In genomic region chr4:5379215-5379614, GRCm38 (mm10) we compare ENCODE assay signal across 35 mouse cellular contexts.
DNase-seq lines count a peak whose midpoint lies in the region; ATAC-seq and TF ChIP-seq lines count a peak whose summit lies in the region.
"Had no signal": no experiment of that assay in that cellular context is flagged by ENCODE, and none has a peak within 500 bp of the region (broad histone marks: within the 10 kb centered on the region; RNA-seq: fewer than 3 reads in every experiment).

No protein-coding gene starts in this region.

- H3K4me1 ChIP-seq in kidney, postnatal 0 days (replicated peaks; ENCODE audit: insufficient read depth, low read length), result no peaks in the 10 kb centered on the region
- 0 out of 2 replicates have a peak, but pooled peaks cover 2% of the 10 kb centered on the region for H3K4me1 ChIP-seq in intestine, embryonic 15.5 days (replicated peaks)
- H3K4me1 ChIP-seq in forebrain, embryonic 12.5 days, result no peaks in the 10 kb centered on the region
- no peaks in the 10 kb centered on the region for H3K4me1 ChIP-seq in hindbrain, embryonic 12.5 days
- H3K4me1 ChIP-seq: embryonic facial prominence, embryonic 12.5 days; hindbrain, embryonic 15.5 days; limb, embryonic 13.5 days; midbrain, embryonic 10.5 days; midbrain, embryonic 15.5 days; neural tube, embryonic 15.5 days; stomach, embryonic 15.5 days had no signal

- H3K36me3 ChIP-seq in kidney, postnatal 0 days (ENCODE audit: insufficient read depth, low read length), result no peaks in the 10 kb centered on the region
- H3K36me3 ChIP-seq in intestine, embryonic 15.5 days, result no peaks in the 10 kb centered on the region
- no peaks in the 10 kb centered on the region for H3K36me3 ChIP-seq in forebrain, embryonic 12.5 days (replicated peaks)
- H3K36me3 ChIP-seq in hindbrain, embryonic 12.5 days, result no peaks in the 10 kb centered on the region
- H3K36me3 ChIP-seq: embryonic facial prominence, embryonic 12.5 days; heart, embryonic 13.5 days; hindbrain, embryonic 15.5 days; kidney, embryonic 15.5 days; limb, embryonic 13.5 days; midbrain, embryonic 10.5 days; midbrain, embryonic 15.5 days; neural tube, embryonic 15.5 days; stomach, embryonic 15.5 days had no signal

- no peak overlapping the region for H3K4me2 ChIP-seq in kidney, postnatal 0 days (ENCODE audit: low read length)
- no peak overlapping the region for H3K4me2 ChIP-seq in intestine, embryonic 15.5 days (replicated peaks)
- H3K4me2 ChIP-seq in forebrain, embryonic 12.5 days, result no peak overlapping the region
- H3K4me2 ChIP-seq in hindbrain, embryonic 12.5 days (replicated peaks), result no peak overlapping the region
- H3K4me2 ChIP-seq: embryonic facial prominence, embryonic 12.5 days; heart, embryonic 13.5 days; hindbrain, embryonic 15.5 days; kidney, embryonic 15.5 days; limb, embryonic 13.5 days; liver, embryonic 11.5 days; midbrain, embryonic 15.5 days; neural tube, embryonic 15.5 days; stomach, embryonic 15.5 days had no signal

- H3K9ac ChIP-seq in kidney, postnatal 0 days (ENCODE audit: low read depth, low read length), result no peak overlapping the region
- H3K9ac ChIP-seq in intestine, embryonic 15.5 days, result no peak overlapping the region
- H3K9ac ChIP-seq in forebrain, embryonic 12.5 days, result no peak overlapping the region
- no peak overlapping the region for H3K9ac ChIP-seq in hindbrain, embryonic 12.5 days
- H3K9ac ChIP-seq: embryonic facial prominence, embryonic 12.5 days; forebrain, postnatal 0 days; heart, embryonic 13.5 days; hindbrain, embryonic 15.5 days; kidney, embryonic 15.5 days; limb, embryonic 13.5 days; midbrain, embryonic 15.5 days; neural tube, embryonic 15.5 days; stomach, embryonic 15.5 days had no signal

- H3K4me3 ChIP-seq in kidney, postnatal 0 days (replicated peaks; ENCODE audit: low read depth, low read length), result no peak overlapping the region
- H3K4me3 ChIP-seq in intestine, embryonic 15.5 days (replicated peaks), result no peak overlapping the region
- no peak overlapping the region for H3K4me3 ChIP-seq in forebrain, embryonic 12.5 days (replicated peaks)
- H3K4me3 ChIP-seq in hindbrain, embryonic 12.5 days, result no peak overlapping the region
- H3K4me3 ChIP-seq: embryonic facial prominence, embryonic 12.5 days; erythroblast, embryonic 14.5 days; heart, adult 2 months; heart, embryonic 13.5 days; hindbrain, embryonic 15.5 days; kidney, embryonic 15.5 days; layer of hippocampus, adult 2 months; left cerebral cortex, adult 2 months; limb, embryonic 13.5 days; midbrain, embryonic 10.5 days; midbrain, embryonic 15.5 days; neural tube, embryonic 15.5 days; stomach, embryonic 15.5 days had no signal

- 65% methylated on average over 1 of the region's 1 CpGs for WGBS in kidney, postnatal 0 days
- WGBS in intestine, embryonic 15.5 days, result 49% methylated on average over 1 of the region's 1 CpGs
- WGBS in forebrain, embryonic 12.5 days, result 97% methylated on average over 1 of the region's 1 CpGs
- 89% methylated on average over 1 of the region's 1 CpGs for WGBS in hindbrain, embryonic 12.5 days

- no peak overlapping the region for H3K27ac ChIP-seq in kidney, postnatal 0 days
- H3K27ac ChIP-seq in intestine, embryonic 15.5 days, result no peak overlapping the region
- H3K27ac ChIP-seq in forebrain, embryonic 12.5 days, result no peak overlapping the region
- H3K27ac ChIP-seq in hindbrain, embryonic 12.5 days, result no peak overlapping the region
- H3K27ac ChIP-seq: embryonic facial prominence, embryonic 12.5 days; heart, adult 2 months; heart, embryonic 13.5 days; hindbrain, embryonic 15.5 days; kidney, embryonic 15.5 days; layer of hippocampus, adult 2 months; left cerebral cortex, adult 2 months; limb, embryonic 13.5 days; macrophage; midbrain, embryonic 10.5 days; midbrain, embryonic 15.5 days; neural tube, embryonic 15.5 days; stomach, embryonic 15.5 days had no signal

- peak; percentile 31 for DNase-seq in kidney, postnatal 0 days (ENCODE audit: low spot score)
- no peak for DNase-seq in kidney, adult 18-20 months
- peak; percentile 3 for DNase-seq in embryo, embryonic 11 days
- no peak for DNase-seq in heart, adult 9 months (ENCODE audit: low spot score in 2 of 2)
- DNase-seq: adrenal gland, adult 2 months; adrenal gland, postnatal 36 days; cerebellum, adult 8-10 months; cerebellum, postnatal 36 days; forebrain, postnatal 0 days; heart, adult 2 months; heart, postnatal 10 days; kidney, adult 11 months; kidney, postnatal 36 days; retina, postnatal 1 day; right cerebral cortex, postnatal 14 days; thymus, postnatal 14 days had no signal

- H3K9me3 ChIP-seq in kidney, postnatal 0 days (replicated peaks; ENCODE audit: low read length), result no peaks in the 10 kb centered on the region
- H3K9me3 ChIP-seq in intestine, embryonic 15.5 days, result no peaks in the 10 kb centered on the region
- H3K9me3 ChIP-seq in forebrain, embryonic 12.5 days, result no peaks in the 10 kb centered on the region
- no peaks in the 10 kb centered on the region for H3K9me3 ChIP-seq in hindbrain, embryonic 12.5 days (replicated peaks)
- H3K9me3 ChIP-seq: embryonic facial prominence, embryonic 12.5 days; heart, embryonic 13.5 days; hindbrain, embryonic 15.5 days; kidney, embryonic 15.5 days; limb, embryonic 13.5 days; midbrain, embryonic 10.5 days; midbrain, embryonic 15.5 days; neural tube, embryonic 15.5 days; stomach, embryonic 15.5 days had no signal

- no peaks in the 10 kb centered on the region for H3K27me3 ChIP-seq in kidney, postnatal 0 days (ENCODE audit: insufficient read depth, low read length)
- H3K27me3 ChIP-seq in intestine, embryonic 15.5 days (replicated peaks), result no peaks in the 10 kb centered on the region
- H3K27me3 ChIP-seq in forebrain, embryonic 12.5 days, result no peaks in the 10 kb centered on the region
- H3K27me3 ChIP-seq in hindbrain, embryonic 12.5 days, result no peaks in the 10 kb centered on the region
- H3K27me3 ChIP-seq: embryonic facial prominence, embryonic 12.5 days; heart, embryonic 13.5 days; hindbrain, embryonic 15.5 days; kidney, embryonic 15.5 days; limb, embryonic 13.5 days; midbrain, embryonic 15.5 days; neural tube, embryonic 15.5 days; stomach, embryonic 15.5 days had no signal

- ATAC-seq in kidney, postnatal 0 days (replicated peaks; ENCODE audit: low FRiP score, low read depth), result no peak
- peak; percentile 51 for ATAC-seq in intestine, embryonic 15.5 days
- no peak for ATAC-seq in forebrain, embryonic 12.5 days (ENCODE audit: low FRiP score)
- ATAC-seq in hindbrain, embryonic 12.5 days (ENCODE audit: low FRiP score), result no peak
- ATAC-seq: activated CD4-positive, CD25-positive, alpha-beta regulatory T cell, adult 4 months; forebrain, postnatal 0 days; lung, postnatal 0 days; midbrain, embryonic 15.5 days had no signal

- no peak for TF ChIP-seq CTCF in kidney, postnatal 0 days (IDR thresholded peaks at IDR 0.05; ENCODE audit: low read depth)

Comparison
In these comparisons a context has a peak if more than half of its experiments do, and no peak if none do; other contexts are left out.
1. DNase-seq: peak in kidney, postnatal 0 days (single experiment) and embryo, embryonic 11 days (single experiment); none in kidney, adult 18-20 months (single experiment) and heart, adult 9 months (0 of 2).